Mouse (Mus musculus): ENCODE measurements at regions not wholly inside any gene's neighbourhood (a gene's known extent, or its start where the extent isn't known, plus 50 kb on each side); places are given as distances from the start of the nearest gene placed in this dataset.
"Not testable (repeated sequence)": the region's sequence is repeated elsewhere in the genome, so short reads cannot be mapped to it uniquely, and the experiment has no call there.

- DNase-seq, result peak in 1 of 2 experiments; percentile 34
These were observed 69.3 kb downstream of the Btg1 start for GRCm38 (mm10) chr10:96685991-96686601.

DNA sequence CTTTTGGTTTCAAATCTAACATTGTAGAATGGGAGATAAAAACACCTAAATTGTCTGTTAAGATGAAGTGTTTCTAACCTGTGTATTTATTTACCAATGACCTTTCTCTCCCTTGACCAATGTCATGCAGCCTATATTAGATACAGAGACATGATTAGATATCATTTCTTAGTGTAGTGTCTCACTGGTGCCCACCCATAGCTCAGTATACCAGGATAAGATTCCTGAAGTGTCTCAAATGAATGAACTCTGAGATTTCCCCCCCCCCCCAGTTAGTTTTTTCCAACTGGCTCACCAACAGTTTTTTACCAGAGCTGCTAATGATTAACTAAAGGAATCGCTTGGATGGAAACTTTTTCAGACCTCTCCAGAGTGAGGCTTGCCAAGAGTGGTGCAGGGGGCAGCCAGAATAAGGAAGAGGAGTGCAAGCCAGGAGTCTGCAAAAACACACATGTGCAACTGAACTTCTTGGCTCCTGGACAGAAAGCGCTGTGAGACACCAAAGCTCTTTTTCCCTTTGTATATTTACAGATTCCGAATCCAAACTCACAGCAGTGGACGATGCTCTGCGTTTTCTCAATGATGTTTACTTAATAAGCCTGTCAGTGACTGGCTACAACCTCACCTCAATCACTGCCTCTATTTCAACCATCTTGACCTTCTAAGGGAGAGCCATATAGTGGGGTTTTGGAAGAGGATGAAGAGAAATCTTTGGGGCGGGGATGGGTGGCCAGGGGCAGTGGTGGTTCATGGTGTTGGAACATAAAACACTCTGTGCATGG is 70.0 kb downstream of the Btg1 start:
- peak; percentile 81 to 93 for DNase-seq

DNA sequence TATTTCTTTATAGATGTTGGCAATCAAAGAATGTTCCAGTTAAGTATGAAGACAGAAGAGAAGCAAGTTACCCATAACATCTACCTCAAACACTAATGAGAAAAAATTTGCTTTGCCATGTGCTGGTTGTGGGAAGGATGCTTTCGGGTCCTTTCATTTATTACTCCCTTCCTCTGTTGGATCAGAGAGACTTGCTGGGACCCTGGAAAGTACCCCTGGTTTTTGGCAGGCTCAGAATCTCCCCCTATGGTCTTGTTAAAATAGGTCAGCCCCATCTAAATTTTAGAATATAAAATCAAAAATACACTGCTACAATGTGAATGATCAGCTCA is 70.6 kb downstream of the Btg1 start:
- DNase-seq, result no peak

- DNase-seq, result peak in 1 of 2 experiments; percentile 41
These were observed 73.4 kb downstream of the Btg1 start for GRCm38 (mm10) chr10:96689976-96690867.

DNA sequence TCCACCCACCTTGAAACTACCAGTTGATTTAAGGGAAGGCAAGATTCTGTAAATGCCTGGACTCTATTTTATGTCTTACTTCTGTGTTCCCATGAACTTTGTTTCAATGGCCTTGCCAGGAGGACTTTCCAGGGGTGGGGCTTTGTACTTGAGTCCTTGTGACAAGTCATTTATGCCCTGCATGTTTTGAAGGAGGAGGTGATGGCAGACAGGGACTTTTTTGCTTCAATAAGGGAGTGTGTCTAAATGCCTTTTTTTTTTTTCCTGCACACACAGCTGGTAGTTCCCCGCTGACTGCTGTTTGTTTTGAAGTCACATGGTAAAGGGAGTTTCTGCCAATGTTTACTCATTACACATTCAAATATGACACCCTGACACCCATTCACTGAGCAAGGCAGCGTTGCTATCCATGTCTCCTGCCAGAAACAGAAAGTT is 74.1 kb downstream of the Btg1 start:
- peak; percentile 61 to 75 for DNase-seq

GRCm38 (mm10) chr10:96691319-96691870 is 74.6 kb downstream of the Btg1 start:
- no peak for DNase-seq

- no peak for DNase-seq
These were observed 76.0 kb downstream of the Btg1 start for GRCm38 (mm10) chr10:96692821-96693220.

GRCm38 (mm10) chr10:96693766-96694165 is 77.0 kb downstream of the Btg1 start:
- no peak for DNase-seq

DNA sequence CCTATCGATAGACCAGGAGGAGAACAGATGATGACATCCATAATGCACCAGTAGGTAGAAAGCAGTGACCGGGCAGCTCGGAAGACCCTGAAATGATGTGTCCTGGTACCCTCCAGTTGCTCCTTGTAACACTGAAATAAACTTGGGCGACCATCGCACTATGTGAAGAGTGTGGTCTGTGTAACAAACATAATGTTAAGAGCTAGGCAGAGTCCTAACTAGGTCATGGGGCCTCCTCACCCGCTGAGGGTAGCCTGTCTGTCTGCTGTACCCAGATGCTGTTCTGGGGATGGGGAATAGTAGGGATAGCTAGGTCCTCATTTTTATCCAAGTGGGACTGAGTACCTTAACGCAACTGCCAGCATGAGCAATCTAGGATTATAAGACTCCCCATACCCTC is 79.8 kb downstream of the Btg1 start:
- DNase-seq, result no peak

DNA sequence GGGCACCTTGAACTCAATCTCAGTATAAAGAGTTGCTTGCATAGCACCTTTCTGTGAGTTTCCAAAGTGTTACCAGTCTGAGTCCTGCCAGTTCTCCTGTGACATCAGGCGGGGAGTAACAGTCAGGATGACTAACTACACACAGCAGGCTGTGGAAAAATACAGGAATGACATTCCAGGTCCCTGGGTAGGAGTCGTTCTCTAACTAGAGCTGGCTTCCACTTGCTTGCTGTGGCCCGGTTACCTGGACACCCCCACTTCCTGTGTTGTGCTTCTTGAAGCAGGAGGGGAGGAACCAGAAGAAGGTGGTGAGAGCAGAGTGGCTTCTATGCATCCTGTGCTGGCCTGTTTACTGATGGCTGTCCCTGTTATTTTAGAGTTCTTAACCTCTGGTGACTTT is 81.0 kb downstream of the Btg1 start:
- peak; percentile 47 to 81 for DNase-seq

DNA sequence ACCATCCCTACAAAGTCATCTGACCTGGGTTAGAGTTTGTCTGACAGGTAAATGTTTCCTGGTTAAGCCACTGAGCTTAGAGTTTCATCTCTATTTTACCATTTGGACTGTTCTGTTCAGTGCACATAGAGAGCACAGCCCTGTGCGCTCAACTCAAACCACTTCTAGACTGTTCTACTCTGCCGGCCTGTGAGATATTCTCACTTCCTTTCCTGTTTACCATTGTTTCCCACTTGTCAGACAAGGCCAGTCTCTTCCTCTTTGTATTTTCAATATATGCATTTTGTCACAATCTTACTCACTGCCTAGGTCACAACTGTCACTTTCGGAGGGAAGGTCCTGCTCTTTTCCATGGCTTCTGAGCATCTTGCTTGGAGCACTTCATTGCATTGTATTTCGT is 89.8 kb downstream of the Btg1 start:
- no peak for DNase-seq

DNA sequence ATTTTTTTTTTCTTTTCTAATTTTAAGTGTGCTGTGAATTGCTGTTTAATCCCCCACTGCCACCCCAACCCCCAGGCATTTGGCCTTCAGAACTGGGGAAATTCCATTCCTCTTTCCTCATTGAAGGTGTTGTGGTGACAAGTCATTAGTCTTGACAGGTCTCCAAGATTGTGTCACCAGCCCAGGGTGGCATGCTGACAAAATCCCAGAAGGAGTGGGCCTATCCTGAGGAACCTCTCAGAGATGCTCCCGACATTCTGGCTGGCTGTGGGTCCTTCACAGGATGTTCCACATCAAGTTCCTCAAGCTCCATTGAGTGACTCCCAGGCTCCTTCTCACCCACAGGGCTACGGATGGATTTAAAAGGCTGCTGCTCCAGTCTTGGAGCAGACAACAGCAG is 91.7 kb downstream of the Btg1 start:
- peak in 1 of 2 experiments; percentile 36 for DNase-seq

- DNase-seq, result no peak
These were observed 93.0 kb downstream of the Btg1 start for GRCm38 (mm10) chr10:96709698-96710356.

- no peak for DNase-seq
These were observed 95.2 kb downstream of the Btg1 start for GRCm38 (mm10) chr10:96711993-96712392.

GRCm38 (mm10) chr10:96714702-96715101 is 97.9 kb downstream of the Btg1 start:
- DNase-seq, result no peak

GRCm38 (mm10) chr10:96717281-96717680 is 100.5 kb downstream of the Btg1 start:
- DNase-seq, result no peak

- not testable (repeated sequence) for DNase-seq
These were observed 101.9 kb downstream of the Btg1 start for GRCm38 (mm10) chr10:96718706-96719105.

DNA sequence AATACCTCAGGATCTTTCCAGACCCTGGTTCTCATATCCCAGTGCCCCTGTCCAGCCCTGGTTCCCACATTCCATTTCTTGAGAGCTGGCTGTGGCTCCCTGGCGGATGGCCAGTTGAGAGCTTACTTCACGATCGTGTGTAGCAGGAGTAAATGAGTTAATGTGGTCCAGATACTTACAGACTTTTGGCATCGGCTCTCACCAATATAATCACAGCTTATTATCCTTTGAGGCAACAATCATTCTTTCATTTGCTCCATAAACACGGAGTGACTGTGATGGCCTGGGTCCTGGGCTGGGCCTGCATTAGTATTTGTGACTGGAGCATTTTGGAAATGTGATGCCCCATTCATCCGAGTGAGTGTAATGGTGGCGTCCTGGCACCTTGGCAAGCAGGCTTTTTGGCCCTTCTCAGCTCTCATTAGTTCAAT is 103.5 kb downstream of the Btg1 start:
- DNase-seq, result no peak

DNA sequence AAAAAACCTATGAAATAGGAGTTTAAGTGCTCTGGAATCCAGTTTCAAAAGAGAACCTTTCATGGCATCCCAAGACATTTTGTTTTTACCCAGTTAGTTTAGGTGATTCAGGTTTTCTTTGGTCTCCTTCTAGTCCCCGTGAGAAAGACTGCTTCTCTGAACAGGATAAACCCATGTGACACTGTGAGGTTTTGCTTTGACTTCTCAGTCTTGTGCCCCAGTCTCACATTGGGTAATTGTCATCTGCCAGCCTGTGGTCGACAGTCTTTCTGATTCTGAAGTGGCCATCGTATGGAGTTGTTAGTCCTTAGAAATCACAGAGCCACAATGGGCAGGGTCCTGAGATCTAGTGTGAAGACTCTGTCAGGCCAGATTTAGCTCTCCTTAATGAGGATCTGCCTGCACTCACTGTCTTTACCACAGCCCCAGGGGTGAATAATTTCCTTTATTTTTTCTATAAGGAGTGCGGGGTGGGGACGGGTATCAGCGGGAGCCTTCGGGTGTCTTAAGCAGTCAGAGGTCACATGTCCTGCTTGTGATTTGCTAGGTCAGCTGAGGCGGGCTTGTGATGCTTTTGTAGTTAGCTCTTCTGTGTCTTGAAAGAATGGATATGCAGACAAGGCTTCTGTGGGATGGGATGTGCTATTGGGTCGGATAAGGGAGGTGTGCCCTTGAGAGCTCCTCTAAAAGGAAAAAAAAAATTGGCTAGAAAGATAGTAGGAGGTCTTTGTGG is 104.3 kb downstream of the Btg1 start:
- DNase-seq, result no peak

DNA sequence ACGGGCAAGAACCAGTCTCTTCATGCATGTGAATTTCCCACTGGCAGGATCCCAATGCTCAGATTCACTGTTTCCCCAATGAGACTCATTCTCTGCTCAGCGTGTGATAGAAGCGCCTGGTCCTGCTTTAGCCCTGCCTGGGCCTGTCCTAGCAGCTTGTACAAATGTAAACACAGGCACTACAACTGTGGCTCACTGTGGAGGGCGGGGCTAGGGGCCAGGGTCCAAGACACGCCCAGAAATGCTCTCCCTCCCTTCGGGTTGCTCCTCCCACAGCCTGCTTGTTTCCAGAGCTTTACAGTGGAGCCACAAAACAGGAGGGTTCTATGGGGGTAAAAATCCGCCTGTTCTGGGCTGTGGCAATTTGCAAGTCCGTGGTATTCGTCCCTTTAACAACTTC is 105.7 kb downstream of the Btg1 start:
- DNase-seq, result peak; percentile 70 to 82

DNA sequence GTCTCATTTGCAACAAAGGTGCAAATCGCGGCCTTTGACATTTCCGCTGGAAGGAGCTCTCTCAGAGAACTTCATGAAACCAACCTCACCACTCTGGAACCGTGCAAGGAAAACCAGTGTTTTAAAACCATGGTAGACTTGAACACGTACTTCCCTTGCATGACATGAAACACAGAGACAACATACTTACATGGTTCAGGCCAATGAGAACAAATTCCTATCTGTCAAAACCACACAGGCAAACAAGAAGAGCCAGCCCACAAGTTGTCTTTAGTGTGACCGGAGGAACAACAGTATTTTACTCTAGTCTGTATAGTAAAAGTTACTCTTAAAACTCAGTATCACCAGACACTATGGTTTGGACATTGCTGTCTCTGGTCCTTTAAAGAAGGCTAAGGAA is 106.3 kb downstream of the Btg1 start:
- no peak for DNase-seq
